Mouse (Mus musculus): Measurements from ENCODE around the gene Map3k6. TPM values are rescaled to one million over a fixed set of nuclear protein-coding genes. Genes with fewer than 3 reads are reported as not detected.
A peak's percentile ranks its signal among the peaks of the same experiment; 100 is the strongest.

Map3k6 gene
- total RNA-seq, 2 experiments from 2014 or later, result 15.9 to 38.8 TPM

GRCm38 (mm10) chr4:133253412-133253811 is 12.8 kb downstream of the Map3k6 start:
- DNase-seq, result peak; percentile 25 to 40

- DNase-seq, result no peak
These were observed 14.8 kb downstream of the Map3k6 start for GRCm38 (mm10) chr4:133255392-133255791.

DNA sequence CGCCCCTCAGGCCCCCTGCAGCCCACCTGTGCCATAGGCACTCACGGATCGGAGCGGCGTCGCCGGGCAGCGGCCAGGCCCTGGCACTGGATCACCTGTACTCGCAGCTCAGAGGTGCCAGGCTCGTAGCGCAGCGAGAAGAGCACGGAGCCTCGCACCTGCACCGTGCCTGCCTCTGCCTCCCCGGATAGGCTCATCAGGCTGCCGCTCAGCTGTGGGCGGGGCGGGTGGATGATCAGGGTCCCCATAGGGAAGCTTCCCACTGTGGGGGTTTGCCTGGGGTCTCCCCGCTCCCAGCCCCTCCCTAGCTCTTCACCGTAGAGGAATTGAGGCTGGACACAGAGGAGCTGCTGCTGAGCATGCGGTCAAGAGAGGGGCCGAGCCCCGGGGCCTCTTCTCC is 16.2 kb downstream of the Map3k6 start:
- DNase-seq, result no peak

GRCm38 (mm10) chr4:133257230-133257629 is 16.6 kb downstream of the Map3k6 start:
- no peak for DNase-seq

DNA sequence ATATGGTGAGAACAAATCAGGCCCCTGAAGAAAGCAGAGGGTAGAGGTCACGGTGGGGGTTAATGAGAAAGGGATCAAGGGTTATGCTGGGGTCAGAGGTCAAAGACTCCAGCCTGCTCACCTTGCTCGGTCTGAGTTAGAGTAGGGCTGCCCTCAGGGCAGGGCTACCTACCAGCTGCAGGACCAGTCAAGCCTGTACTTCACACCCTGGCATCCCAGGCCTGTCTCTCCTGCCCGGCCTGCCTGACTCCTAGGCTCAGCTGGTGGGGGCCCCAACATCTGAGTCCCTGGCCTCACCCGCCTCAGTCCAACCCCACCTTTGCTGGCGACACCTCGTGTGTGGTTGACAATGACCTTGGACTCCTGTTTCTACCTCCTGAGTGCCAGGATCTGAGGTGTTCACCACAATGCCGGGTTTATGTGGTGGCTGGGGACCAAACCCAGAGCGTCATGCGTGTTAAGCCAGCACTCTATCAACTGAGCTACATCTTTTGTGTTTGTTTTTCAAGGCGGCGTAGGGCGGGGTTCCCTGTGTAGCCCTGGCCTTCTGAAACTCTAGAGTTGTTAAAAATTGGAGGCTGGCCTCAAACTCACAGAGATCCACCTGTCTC is 17.3 kb downstream of the Map3k6 start:
- no peak for DNase-seq

- no peak for DNase-seq
These were observed 21.2 kb downstream of the Map3k6 start for GRCm38 (mm10) chr4:133261641-133262374.

DNA sequence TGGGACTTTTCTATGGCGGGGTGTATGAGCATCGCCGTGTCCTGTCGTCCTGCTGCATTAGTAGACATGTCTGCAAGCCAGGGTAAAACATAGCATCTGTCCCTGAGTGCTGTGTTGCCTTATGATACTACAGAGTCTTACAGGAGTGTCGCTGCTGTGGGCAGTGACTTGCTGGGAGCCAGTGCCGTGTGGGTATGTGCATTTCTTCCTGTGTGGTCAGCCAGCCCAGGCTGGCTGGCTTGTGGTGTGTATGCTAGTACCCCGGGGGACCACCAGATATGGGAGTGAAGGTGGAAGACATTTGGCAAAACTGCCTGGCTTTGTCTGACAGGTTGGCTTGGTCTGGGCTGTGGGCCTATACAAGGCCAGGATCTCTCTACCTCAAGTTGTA is 21.8 kb downstream of the Map3k6 start:
- no peak for DNase-seq

DNA sequence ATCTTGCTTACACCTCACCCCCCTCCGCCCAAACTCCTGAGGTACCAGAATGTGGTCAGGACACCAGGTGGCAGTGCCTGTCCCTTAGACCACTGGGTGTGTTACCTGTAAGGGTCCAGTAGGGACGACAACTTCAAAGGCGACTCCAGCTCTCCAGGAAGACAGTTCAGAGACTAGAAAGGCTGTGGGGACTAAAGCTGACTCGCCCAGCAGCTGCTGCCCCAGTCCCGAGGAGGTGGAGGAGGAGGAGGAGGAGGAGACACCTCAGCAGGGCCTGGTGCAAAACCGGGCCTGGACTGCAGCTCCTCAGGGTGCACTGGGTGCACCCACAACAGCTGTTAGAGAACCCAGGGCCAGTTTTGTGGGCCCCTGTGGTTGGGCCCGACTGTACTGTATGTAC is 22.3 kb downstream of the Map3k6 start, which contains the start of gene Sytl1:
Sytl1 (minus strand) TSS at position 232 of the 400 bp plus-strand sequence.
- no peak for DNase-seq

- no peak for DNase-seq
These were observed 23.1 kb downstream of the Map3k6 start for GRCm38 (mm10) chr4:133263756-133264155.

GRCm38 (mm10) chr4:133264559-133264958 is 23.9 kb downstream of the Map3k6 start:
- peak in 1 of 2 experiments; percentile 35 for DNase-seq

GRCm38 (mm10) chr4:133265297-133265696 is 24.7 kb downstream of the Map3k6 start:
- DNase-seq, result peak; percentile 65 to 71

GRCm38 (mm10) chr4:133265759-133266158 is 25.1 kb downstream of the Map3k6 start:
- DNase-seq, result no peak

DNA sequence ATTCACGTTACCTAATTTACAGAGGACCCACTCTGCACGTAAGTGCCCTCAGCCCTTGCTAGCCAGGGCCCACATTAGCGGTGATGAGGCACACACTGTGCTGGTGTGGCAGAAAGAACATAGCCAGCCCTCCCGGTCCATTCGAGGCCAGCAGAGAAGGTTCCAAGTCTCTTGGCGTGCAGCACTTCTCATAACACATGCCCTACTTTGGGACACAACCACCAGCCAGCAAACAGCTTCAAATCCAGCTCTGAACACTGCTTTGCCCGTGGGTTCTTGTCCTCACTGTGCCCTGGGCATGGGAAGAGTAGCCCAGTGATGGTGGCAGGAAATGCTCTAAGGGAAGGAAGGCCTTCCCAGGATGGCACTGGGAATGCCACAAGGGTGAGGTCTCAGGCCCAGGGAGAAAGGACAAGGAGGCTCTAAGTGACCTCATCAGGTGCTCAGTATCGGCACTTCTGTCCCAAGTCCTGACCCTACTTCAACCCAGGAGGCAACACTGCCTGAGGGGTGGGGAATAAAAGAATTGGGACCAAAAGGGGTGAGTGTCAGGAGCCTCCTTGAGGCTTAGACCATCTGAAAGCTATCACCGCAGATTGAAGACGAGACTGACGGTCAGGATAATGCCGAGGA is 25.7 kb downstream of the Map3k6 start:
- DNase-seq, result peak in 1 of 2 experiments; percentile 13

DNA sequence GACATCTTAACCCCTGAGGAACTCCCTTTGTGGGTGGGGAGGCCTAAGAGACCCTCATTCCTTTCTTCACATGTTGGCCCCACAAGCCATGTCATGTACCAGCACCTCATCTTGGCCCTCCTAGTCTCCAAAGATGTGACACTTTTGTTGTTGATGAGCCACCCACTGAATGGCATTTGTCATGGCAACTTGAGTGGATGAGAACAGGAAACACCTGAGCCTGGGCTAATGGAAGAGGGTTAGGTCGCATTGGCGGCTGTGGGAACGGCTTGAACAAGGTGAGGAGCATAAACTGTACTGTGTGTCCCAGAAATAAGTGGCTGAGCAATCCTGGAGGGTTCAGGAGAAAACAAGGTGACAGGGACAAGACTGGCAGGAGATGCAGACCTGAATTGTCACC is 28.3 kb downstream of the Map3k6 start:
- DNase-seq, result no peak

DNA sequence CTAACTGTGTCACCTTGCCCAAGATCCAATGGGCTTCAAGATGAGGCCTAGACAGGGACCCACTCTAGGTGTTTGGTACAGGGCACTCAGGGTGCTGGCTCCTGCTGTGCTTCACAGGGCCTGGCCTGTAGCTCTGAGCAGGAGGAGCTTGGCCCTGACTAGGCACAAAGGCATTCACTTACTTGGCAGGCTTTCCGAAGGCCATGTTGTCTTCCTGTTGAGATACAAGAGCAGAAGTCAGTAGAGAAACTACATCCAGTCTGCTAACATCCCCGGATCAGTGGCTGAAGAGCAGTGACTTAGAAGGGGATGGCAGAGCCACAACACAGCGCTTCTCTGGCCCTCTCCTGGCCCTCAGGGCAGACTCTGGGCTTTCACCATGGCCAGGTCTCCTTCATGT is 29.0 kb downstream of the Map3k6 start:
- DNase-seq, result peak; percentile 83 to 84

GRCm38 (mm10) chr4:133270929-133271328 is 30.3 kb downstream of the Map3k6 start:
- peak; percentile 62 to 67 for DNase-seq

DNA sequence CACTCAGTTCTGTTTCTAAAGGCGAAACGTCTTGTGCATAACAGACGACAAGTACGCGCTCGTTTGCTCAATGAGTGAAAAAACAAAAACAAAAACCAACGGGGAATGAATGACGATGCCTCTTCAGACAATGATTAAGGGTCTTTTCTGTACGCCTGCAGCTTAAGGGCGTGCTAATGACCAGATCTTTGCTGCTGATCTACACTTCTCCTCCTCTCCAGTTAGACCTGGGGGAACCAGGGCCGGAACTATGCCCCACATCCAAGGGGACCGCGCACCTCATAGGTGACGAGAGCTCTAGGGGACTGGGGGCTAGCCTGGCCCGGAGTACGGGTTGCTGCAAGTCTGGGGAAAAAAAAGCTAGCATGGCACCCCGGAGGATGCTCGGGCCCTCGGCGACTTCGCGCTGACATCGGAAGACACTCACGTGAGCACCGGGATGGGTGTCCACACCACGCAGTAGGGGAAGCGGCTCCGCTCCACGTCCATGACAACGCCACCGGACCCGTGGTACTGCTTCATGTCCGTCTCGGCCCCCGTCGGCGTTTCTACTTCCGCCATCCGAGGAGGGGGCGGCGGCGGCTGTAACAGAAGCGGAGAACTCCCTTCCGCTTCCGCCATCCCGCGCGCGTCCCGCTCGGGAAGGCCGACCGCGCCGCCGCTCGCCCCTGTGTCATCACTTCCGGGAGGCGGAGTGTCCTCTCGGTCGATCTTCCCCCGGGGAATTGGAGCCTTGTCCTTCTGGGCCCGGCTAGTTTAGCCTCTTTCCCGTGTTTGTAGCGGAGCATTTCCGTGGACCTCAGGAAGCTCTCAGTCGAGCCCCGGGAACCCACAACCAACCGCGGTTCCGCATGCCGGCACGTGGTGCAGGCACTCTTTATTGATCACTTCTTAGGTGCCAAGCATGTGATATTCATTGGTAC is 36.7 kb downstream of the Map3k6 start, which contains the start of gene Tmem222:
Tmem222 (minus strand) TSS at position 689 of the 923 bp plus-strand sequence.
- peak; percentile 96 for DNase-seq

GRCm38 (mm10) chr4:133278067-133278466 is 37.4 kb downstream of the Map3k6 start:
- DNase-seq, result no peak

DNA sequence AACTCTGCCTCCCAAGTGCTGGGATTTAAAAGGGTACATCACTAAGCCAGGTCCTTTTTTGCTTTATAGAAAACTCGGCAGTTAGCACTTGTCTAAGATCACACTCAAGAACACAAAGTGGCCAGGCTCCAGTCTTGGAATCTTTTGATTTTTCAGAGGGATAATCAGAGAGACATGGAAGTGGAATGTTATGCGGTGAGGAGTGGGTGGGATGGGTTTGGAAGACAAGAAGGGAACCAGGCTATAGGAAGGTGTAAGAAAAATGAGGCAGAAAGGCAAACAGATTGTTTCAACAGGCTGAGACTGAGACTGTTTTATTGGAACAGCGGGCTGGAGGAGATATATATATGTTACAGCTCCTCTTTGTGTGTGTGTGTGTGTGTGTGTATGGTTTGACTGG is 37.9 kb downstream of the Map3k6 start:
- DNase-seq, result no peak

- no peak for DNase-seq
These were observed 40.9 kb downstream of the Map3k6 start for GRCm38 (mm10) chr4:133281513-133281912.

DNA sequence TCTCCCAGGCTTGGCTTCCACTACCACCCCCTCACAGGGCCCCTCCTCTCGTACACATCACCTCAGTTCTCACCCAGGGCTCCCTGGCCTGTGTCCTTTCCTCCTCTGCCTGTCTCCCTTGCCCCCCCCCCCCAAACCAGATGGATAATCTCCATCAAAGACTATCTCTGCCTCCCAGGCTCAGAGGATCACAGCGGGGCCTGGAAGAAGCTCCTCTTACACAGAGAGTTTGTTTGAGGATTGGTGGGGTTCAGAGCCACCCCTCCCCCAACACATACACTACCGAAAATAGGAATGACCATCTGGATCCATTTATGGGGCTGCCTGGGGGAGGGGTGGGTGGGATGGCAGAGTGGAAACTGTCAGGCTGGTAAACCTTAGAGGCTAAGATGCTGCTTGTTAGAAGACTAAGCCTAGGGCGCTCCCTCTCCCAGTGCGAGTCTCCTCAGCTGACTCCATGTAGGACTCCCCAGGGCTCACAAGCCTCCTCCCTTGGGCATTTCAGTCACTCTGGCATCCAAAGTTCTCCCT is 41.4 kb downstream of the Map3k6 start:
- DNase-seq, result no peak

DNA sequence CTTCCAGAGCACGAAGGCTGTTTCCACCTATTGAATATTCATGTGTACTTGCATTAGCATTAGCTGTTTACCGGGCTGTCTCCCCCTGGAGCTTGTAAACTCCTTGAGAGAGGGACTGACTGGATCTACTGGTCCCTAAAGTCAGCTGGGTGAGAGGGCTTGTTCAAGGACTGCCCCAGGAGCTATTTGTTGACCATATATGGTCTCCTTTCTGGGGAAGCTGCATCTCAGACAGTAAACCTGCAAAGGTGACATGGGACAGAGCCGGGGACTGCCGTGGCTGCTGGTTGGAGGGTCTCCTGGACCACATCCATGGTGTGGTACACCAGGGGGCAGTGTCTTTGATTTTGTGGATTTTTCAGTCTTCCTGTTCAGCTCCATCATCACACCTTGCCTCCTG is 42.0 kb downstream of the Map3k6 start:
- no peak for DNase-seq

Measured in adrenal gland, postnatal 36 days (tissue).